Mouse (Mus musculus): ENCODE measurements at regions not wholly inside any gene's neighbourhood (a gene's known extent, or its start where the extent isn't known, plus 50 kb on each side); places are given as distances from the start of the nearest gene placed in this dataset.

GRCm38 (mm10) chr5:111789904-111790303 is 56.2 kb downstream of the Gm26897 start:
- Histone ChIP-seq H3K27me3 (ENCODE audit: control insufficient read depth, insufficient read depth, low read length, poor library complexity, severe bottlenecking) (no peaks in the 10 kb centered on the region), H3K27ac (ENCODE audit: insufficient read depth, low read length) (no peak overlapping the region), H3K4me3 (ENCODE audit: low read depth, low read length) (no peak overlapping the region), H3K9me3 (replicated peaks; ENCODE audit: control insufficient read depth, insufficient read depth, low read length, poor library complexity, severe bottlenecking) (no peaks in the 10 kb centered on the region), H3K9ac (ENCODE audit: low read depth, poor library complexity, severe bottlenecking) (no peak overlapping the region), H3K36me3 (ENCODE audit: control insufficient read depth, insufficient read depth, low read length, poor library complexity, severe bottlenecking) (no peaks in the 10 kb centered on the region), H3K4me1 (ENCODE audit: control insufficient read depth, insufficient read depth, low read length) (no peaks in the 10 kb centered on the region)
- TF ChIP-seq POLR2A (IDR thresholded peaks at IDR 0.05; ENCODE audit: insufficient read depth, low read length): no peak
- no peak for TF ChIP-seq CTCF (IDR thresholded peaks at IDR 0.05; ENCODE audit: low read depth, low read length)
- no peak for TF ChIP-seq EP300 (IDR thresholded peaks at IDR 0.05; ENCODE audit: insufficient read depth, low read depth, low read length)

- Histone ChIP-seq H3K4me1 (ENCODE audit: control insufficient read depth, insufficient read depth, low read length) (no peaks in the 10 kb centered on the region), H3K27ac (ENCODE audit: insufficient read depth, low read length) (no peak overlapping the region), H3K9me3 (replicated peaks; ENCODE audit: control insufficient read depth, insufficient read depth, low read length, poor library complexity, severe bottlenecking) (no peaks in the 10 kb centered on the region), H3K36me3 (ENCODE audit: control insufficient read depth, insufficient read depth, low read length, poor library complexity, severe bottlenecking) (no peaks in the 10 kb centered on the region), H3K27me3 (ENCODE audit: control insufficient read depth, insufficient read depth, low read length, poor library complexity, severe bottlenecking) (no peaks in the 10 kb centered on the region), H3K9ac (ENCODE audit: low read depth, poor library complexity, severe bottlenecking) (no peak overlapping the region), H3K4me3 (ENCODE audit: low read depth, low read length) (no peak overlapping the region)
- TF ChIP-seq CTCF (IDR thresholded peaks at IDR 0.05; ENCODE audit: low read depth, low read length) (no peak), EP300 (IDR thresholded peaks at IDR 0.05; ENCODE audit: insufficient read depth, low read depth, low read length) (no peak), POLR2A (IDR thresholded peaks at IDR 0.05; ENCODE audit: insufficient read depth, low read length) (no peak)
Observed at GRCm38 (mm10) chr5:111790527-111790926, 56.8 kb downstream of the Gm26897 start.

GRCm38 (mm10) chr5:111791089-111791561 is 57.4 kb downstream of the Gm26897 start:
- Histone ChIP-seq H3K4me1 (ENCODE audit: control insufficient read depth, insufficient read depth, low read length) (no peaks in the 10 kb centered on the region), H3K4me3 (ENCODE audit: low read depth, low read length) (no peak overlapping the region), H3K9me3 (replicated peaks; ENCODE audit: control insufficient read depth, insufficient read depth, low read length, poor library complexity, severe bottlenecking) (no peaks in the 10 kb centered on the region), H3K27me3 (ENCODE audit: control insufficient read depth, insufficient read depth, low read length, poor library complexity, severe bottlenecking) (no peaks in the 10 kb centered on the region), H3K9ac (ENCODE audit: low read depth, poor library complexity, severe bottlenecking) (no peak overlapping the region), H3K27ac (ENCODE audit: insufficient read depth, low read length) (no peak overlapping the region), H3K36me3 (ENCODE audit: control insufficient read depth, insufficient read depth, low read length, poor library complexity, severe bottlenecking) (no peaks in the 10 kb centered on the region)
- TF ChIP-seq POLR2A (IDR thresholded peaks at IDR 0.05; ENCODE audit: insufficient read depth, low read length) (no peak), CTCF (IDR thresholded peaks at IDR 0.05; ENCODE audit: low read depth, low read length) (no peak), EP300 (IDR thresholded peaks at IDR 0.05; ENCODE audit: insufficient read depth, low read depth, low read length) (no peak)

GRCm38 (mm10) chr5:111792746-111793145 is 59.0 kb downstream of the Gm26897 start:
- no peaks in the 10 kb centered on the region for H3K27me3 ChIP-seq (ENCODE audit: control insufficient read depth, insufficient read depth, low read length, poor library complexity, severe bottlenecking)

GRCm38 (mm10) chr5:111793178-111793577 is 59.5 kb downstream of the Gm26897 start:
- TF ChIP-seq POLR2A (IDR thresholded peaks at IDR 0.05; ENCODE audit: insufficient read depth, low read length) (no peak), EP300 (IDR thresholded peaks at IDR 0.05; ENCODE audit: insufficient read depth, low read depth, low read length) (no peak), CTCF (IDR thresholded peaks at IDR 0.05; ENCODE audit: low read depth, low read length) (no peak)

More at GRCm38 (mm10) chr5:111792746-111793145, 59.0 kb downstream of the Gm26897 start:
- TF ChIP-seq CTCF (IDR thresholded peaks at IDR 0.05; ENCODE audit: low read depth, low read length): no peak
- TF ChIP-seq POLR2A (IDR thresholded peaks at IDR 0.05; ENCODE audit: insufficient read depth, low read length): no peak
- TF ChIP-seq EP300 (IDR thresholded peaks at IDR 0.05; ENCODE audit: insufficient read depth, low read depth, low read length): no peak
- H3K9me3 ChIP-seq (replicated peaks; ENCODE audit: control insufficient read depth, insufficient read depth, low read length, poor library complexity, severe bottlenecking): no peaks in the 10 kb centered on the region
- H3K27ac ChIP-seq (ENCODE audit: insufficient read depth, low read length): no peak overlapping the region
- H3K4me3 ChIP-seq (ENCODE audit: low read depth, low read length): no peak overlapping the region
- no peaks in the 10 kb centered on the region for H3K36me3 ChIP-seq (ENCODE audit: control insufficient read depth, insufficient read depth, low read length, poor library complexity, severe bottlenecking)
- H3K4me1 ChIP-seq (ENCODE audit: control insufficient read depth, insufficient read depth, low read length): no peaks in the 10 kb centered on the region
- H3K9ac ChIP-seq (ENCODE audit: low read depth, poor library complexity, severe bottlenecking): no peak overlapping the region

GRCm38 (mm10) chr5:111796889-111797288 is 63.2 kb downstream of the Gm26897 start:
- no peaks in the 10 kb centered on the region for H3K4me1 ChIP-seq (ENCODE audit: control insufficient read depth, insufficient read depth, low read length)
- no peaks in the 10 kb centered on the region for H3K36me3 ChIP-seq (ENCODE audit: control insufficient read depth, insufficient read depth, low read length, poor library complexity, severe bottlenecking)
- TF ChIP-seq POLR2A (IDR thresholded peaks at IDR 0.05; ENCODE audit: insufficient read depth, low read length) (no peak), EP300 (IDR thresholded peaks at IDR 0.05; ENCODE audit: insufficient read depth, low read depth, low read length) (no peak), CTCF (IDR thresholded peaks at IDR 0.05; ENCODE audit: low read depth, low read length) (no peak)
- no peak overlapping the region for H3K4me3 ChIP-seq (ENCODE audit: low read depth, low read length)
- no peaks in the 10 kb centered on the region for H3K27me3 ChIP-seq (ENCODE audit: control insufficient read depth, insufficient read depth, low read length, poor library complexity, severe bottlenecking)
- H3K9me3 ChIP-seq (replicated peaks; ENCODE audit: control insufficient read depth, insufficient read depth, low read length, poor library complexity, severe bottlenecking): no peaks in the 10 kb centered on the region
- H3K9ac ChIP-seq (ENCODE audit: low read depth, poor library complexity, severe bottlenecking): no peak overlapping the region
- no peak overlapping the region for H3K27ac ChIP-seq (ENCODE audit: insufficient read depth, low read length)

More at GRCm38 (mm10) chr5:111793178-111793577, 59.5 kb downstream of the Gm26897 start:
- no peak overlapping the region for H3K4me3 ChIP-seq (ENCODE audit: low read depth, low read length)
- H3K36me3 ChIP-seq (ENCODE audit: control insufficient read depth, insufficient read depth, low read length, poor library complexity, severe bottlenecking): no peaks in the 10 kb centered on the region
- H3K27me3 ChIP-seq (ENCODE audit: control insufficient read depth, insufficient read depth, low read length, poor library complexity, severe bottlenecking): no peaks in the 10 kb centered on the region
- no peak overlapping the region for H3K27ac ChIP-seq (ENCODE audit: insufficient read depth, low read length)
- no peaks in the 10 kb centered on the region for H3K9me3 ChIP-seq (replicated peaks; ENCODE audit: control insufficient read depth, insufficient read depth, low read length, poor library complexity, severe bottlenecking)
- no peaks in the 10 kb centered on the region for H3K4me1 ChIP-seq (ENCODE audit: control insufficient read depth, insufficient read depth, low read length)
- H3K9ac ChIP-seq (ENCODE audit: low read depth, poor library complexity, severe bottlenecking): no peak overlapping the region
